Mouse (Mus musculus) ES-Bruce4 (cell line): ENCODE data around the gene Gfra1.

ENCODE experiments used
- CTCF ChIP-seq: IDR thresholded peaks from one replicate; pipeline ENCODE4 v1.8.1; 2011; ENCODE audit warnings: low read depth, low read length
- POLR2A ChIP-seq: IDR thresholded peaks from one replicate; pipeline ENCODE4 v1.8.1; 2011; ENCODE audit warnings: low read length; ENCODE audit not compliant: insufficient read depth

GRCm38 (mm10) chr19:58340221-58340620 is 115.5 kb downstream of the Gfra1 start:
- TF ChIP-seq POLR2A (no peak), CTCF (no peak)
